Mouse (Mus musculus): ENCODE results near the gene Htra1. TPM values are rescaled to one million over a fixed set of nuclear protein-coding genes. Genes with fewer than 3 reads are reported as not detected.

The Htra1 gene
- polyA plus RNA-seq, 1 experiment, result 98.2 TPM

GRCm38 (mm10) chr7:130950482-130950881, 14.6 kb downstream of the Htra1 start:
- H3K4me1 ChIP-seq (ENCODE audit: control insufficient read depth, insufficient read depth, low read length), result peaks cover 12% of the 10 kb centered on the region
- H3K27ac ChIP-seq (ENCODE audit: insufficient read depth, low read depth, low read length), result peak overlapping the region; percentile 74
- H3K27me3 ChIP-seq (replicated peaks; ENCODE audit: control insufficient read depth, insufficient read depth, low read length), result no peaks in the 10 kb centered on the region
- TF ChIP-seq POLR2A (IDR thresholded peaks at IDR 0.05; ENCODE audit: low read depth, low read length) (no peak), CTCF (conservative IDR thresholded peaks at IDR 0.05; ENCODE audit: insufficient read depth, insufficient read length, low read depth, low read length) (no peak)
- no peak for DNase-seq
- H3K4me3 ChIP-seq (ENCODE audit: insufficient read depth, low read depth, low read length), result no peak overlapping the region
- H3K36me3 ChIP-seq (ENCODE audit: control insufficient read depth, insufficient read depth, low read length), result no peaks in the 10 kb centered on the region
- 87% methylated on average over 7 of the region's 7 CpGs for WGBS

- 70% methylated on average over 5 of the region's 5 CpGs for WGBS
- Histone ChIP-seq H3K4me3 (ENCODE audit: insufficient read depth, low read depth, low read length) (no peak overlapping the region), H3K4me1 (ENCODE audit: control insufficient read depth, insufficient read depth, low read length) (peaks cover 12% of the 10 kb centered on the region), H3K27ac (ENCODE audit: insufficient read depth, low read depth, low read length) (peak overlapping the region; percentile 74), H3K36me3 (ENCODE audit: control insufficient read depth, insufficient read depth, low read length) (no peaks in the 10 kb centered on the region), H3K27me3 (replicated peaks; ENCODE audit: control insufficient read depth, insufficient read depth, low read length) (no peaks in the 10 kb centered on the region)
- no peak for TF ChIP-seq POLR2A (IDR thresholded peaks at IDR 0.05; ENCODE audit: low read depth, low read length)
- no peak for TF ChIP-seq CTCF (conservative IDR thresholded peaks at IDR 0.05; ENCODE audit: insufficient read depth, insufficient read length, low read depth, low read length)
- peak; percentile 91 for DNase-seq
Measured at GRCm38 (mm10) chr7:130951004-130951403, 15.1 kb downstream of the Htra1 start.

GRCm38 (mm10) chr7:130953376-130953775, 17.5 kb downstream of the Htra1 start:
- Histone ChIP-seq H3K27ac (ENCODE audit: insufficient read depth, low read depth, low read length) (no peak overlapping the region), H3K4me3 (ENCODE audit: insufficient read depth, low read depth, low read length) (no peak overlapping the region), H3K4me1 (ENCODE audit: control insufficient read depth, insufficient read depth, low read length) (peaks cover 12% of the 10 kb centered on the region), H3K27me3 (replicated peaks; ENCODE audit: control insufficient read depth, insufficient read depth, low read length) (no peaks in the 10 kb centered on the region), H3K36me3 (ENCODE audit: control insufficient read depth, insufficient read depth, low read length) (no peaks in the 10 kb centered on the region)
- no peak for DNase-seq
- TF ChIP-seq POLR2A (IDR thresholded peaks at IDR 0.05; ENCODE audit: low read depth, low read length) (no peak), CTCF (conservative IDR thresholded peaks at IDR 0.05; ENCODE audit: insufficient read depth, insufficient read length, low read depth, low read length) (no peak)
- 93% methylated on average over 10 of the region's 10 CpGs for WGBS

DNA sequence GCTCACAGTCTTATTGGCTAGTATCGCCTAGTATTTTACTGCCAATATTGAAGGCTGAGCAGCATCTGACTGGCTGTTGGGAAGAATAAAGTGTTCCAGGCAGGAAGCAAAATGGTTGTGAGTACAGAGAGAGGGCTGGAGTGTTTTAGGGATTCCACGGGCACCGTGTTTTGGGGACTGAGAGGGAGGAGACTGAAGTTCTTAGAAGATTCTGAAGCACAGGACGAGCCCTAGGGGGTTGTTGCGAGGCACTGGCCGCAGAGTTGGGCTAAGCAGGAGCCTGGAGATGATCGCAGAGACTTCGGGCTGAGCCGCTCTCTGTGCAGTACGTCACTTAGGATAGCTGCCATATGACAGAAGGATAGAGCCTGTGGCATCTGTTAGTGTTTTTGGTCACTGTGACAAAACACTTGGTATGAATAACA, 18.3 kb downstream of the Htra1 start:
- Histone ChIP-seq H3K27ac (ENCODE audit: insufficient read depth, low read depth, low read length) (no peak overlapping the region), H3K4me3 (ENCODE audit: insufficient read depth, low read depth, low read length) (no peak overlapping the region), H3K4me1 (ENCODE audit: control insufficient read depth, insufficient read depth, low read length) (peaks cover 12% of the 10 kb centered on the region), H3K27me3 (replicated peaks; ENCODE audit: control insufficient read depth, insufficient read depth, low read length) (no peaks in the 10 kb centered on the region), H3K36me3 (ENCODE audit: control insufficient read depth, insufficient read depth, low read length) (no peaks in the 10 kb centered on the region)
- whole genome bisulfite sequencing, result 91% methylated on average over 10 of the region's 10 CpGs
- DNase-seq, result no peak
- no peak for TF ChIP-seq POLR2A (IDR thresholded peaks at IDR 0.05; ENCODE audit: low read depth, low read length)
- TF ChIP-seq CTCF (conservative IDR thresholded peaks at IDR 0.05; ENCODE audit: insufficient read depth, insufficient read length, low read depth, low read length), result no peak

- 58% methylated on average over 7 of the region's 7 CpGs for WGBS
- TF ChIP-seq POLR2A (IDR thresholded peaks at IDR 0.05; ENCODE audit: low read depth, low read length) (no peak), CTCF (conservative IDR thresholded peaks at IDR 0.05; ENCODE audit: insufficient read depth, insufficient read length, low read depth, low read length) (no peak)
- DNase-seq, result peak; percentile 81
- peaks cover 12% of the 10 kb centered on the region; the same call in 1 of the 2 replicates for H3K4me1 ChIP-seq (ENCODE audit: control insufficient read depth, insufficient read depth, low read length)
- H3K4me3 ChIP-seq (ENCODE audit: insufficient read depth, low read depth, low read length), result no peak overlapping the region
- H3K36me3 ChIP-seq (ENCODE audit: control insufficient read depth, insufficient read depth, low read length), result no peaks in the 10 kb centered on the region
- H3K27me3 ChIP-seq (replicated peaks; ENCODE audit: control insufficient read depth, insufficient read depth, low read length), result no peaks in the 10 kb centered on the region
- H3K27ac ChIP-seq (ENCODE audit: insufficient read depth, low read depth, low read length), result no peak overlapping the region
Measured at GRCm38 (mm10) chr7:130958551-130958950, 22.6 kb downstream of the Htra1 start.

GRCm38 (mm10) chr7:130959868-130960267, 24.0 kb downstream of the Htra1 start:
- H3K4me1 ChIP-seq (ENCODE audit: control insufficient read depth, insufficient read depth, low read length), result peaks cover 18% of the 10 kb centered on the region; the same call in 1 of the 2 replicates
- H3K27me3 ChIP-seq (replicated peaks; ENCODE audit: control insufficient read depth, insufficient read depth, low read length), result no peaks in the 10 kb centered on the region
- TF ChIP-seq CTCF (conservative IDR thresholded peaks at IDR 0.05; ENCODE audit: insufficient read depth, insufficient read length, low read depth, low read length) (no peak), POLR2A (IDR thresholded peaks at IDR 0.05; ENCODE audit: low read depth, low read length) (no peak)
- H3K36me3 ChIP-seq (ENCODE audit: control insufficient read depth, insufficient read depth, low read length), result no peaks in the 10 kb centered on the region
- peak; percentile 95 for DNase-seq
- H3K4me3 ChIP-seq (ENCODE audit: insufficient read depth, low read depth, low read length), result no peak overlapping the region
- WGBS, result 35% methylated on average over 7 of the region's 7 CpGs
- H3K27ac ChIP-seq (ENCODE audit: insufficient read depth, low read depth, low read length), result peak overlapping the region; percentile 87

DNA sequence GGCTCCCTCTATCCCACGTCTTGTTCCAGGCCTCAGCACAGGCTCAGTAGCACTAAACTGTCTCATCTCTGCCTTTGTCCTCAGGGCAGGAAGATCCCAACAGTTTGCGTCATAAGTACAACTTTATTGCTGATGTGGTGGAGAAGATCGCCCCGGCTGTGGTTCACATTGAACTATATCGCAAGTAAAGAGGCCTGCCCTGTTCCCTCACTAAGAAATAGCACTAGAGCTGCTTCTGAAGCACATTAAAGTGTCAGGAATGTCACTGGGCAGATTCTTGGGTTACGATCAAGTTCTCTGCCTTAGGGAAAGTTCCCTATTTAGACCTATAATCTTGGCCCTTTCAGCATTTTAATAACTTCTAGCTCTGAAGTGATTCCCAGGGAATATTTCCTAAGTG, 25.5 kb downstream of the Htra1 start:
- Histone ChIP-seq H3K27me3 (replicated peaks; ENCODE audit: control insufficient read depth, insufficient read depth, low read length) (no peaks in the 10 kb centered on the region), H3K4me1 (ENCODE audit: control insufficient read depth, insufficient read depth, low read length) (peaks cover 22% of the 10 kb centered on the region; the same call in 1 of the 2 replicates), H3K36me3 (ENCODE audit: control insufficient read depth, insufficient read depth, low read length) (no peaks in the 10 kb centered on the region), H3K27ac (ENCODE audit: insufficient read depth, low read depth, low read length) (peak overlapping the region; percentile 3; the same call in 1 of the 2 replicates), H3K4me3 (ENCODE audit: insufficient read depth, low read depth, low read length) (no peak overlapping the region)
- DNase-seq, result no peak
- WGBS, result 72% methylated on average over 6 of the region's 6 CpGs
- TF ChIP-seq CTCF (conservative IDR thresholded peaks at IDR 0.05; ENCODE audit: insufficient read depth, insufficient read length, low read depth, low read length) (no peak), POLR2A (IDR thresholded peaks at IDR 0.05; ENCODE audit: low read depth, low read length) (no peak)
